Mouse (Mus musculus) activated CD4-positive, CD25-positive, alpha-beta regulatory T cell (primary cell): ENCODE measurements around the gene Gpx2. TPM values are rescaled to one million over a fixed set of nuclear protein-coding genes. Genes with fewer than 3 reads are reported as not detected.

Source experiments
- polyA plus RNA-seq, 2 experiments: library from polyadenylated mRNA; unstranded; fragments of 100-300 nt; shearing (Covaris generic); gene quantifications; one replicate each; pipeline ENCODE4 v1.2.1; 2017

Gene Gpx2
- under 1 TPM in 1 of 2 experiments, not detected in 1; 0.15 TPM for polyA plus RNA-seq

GRCm38 (mm10) chr12:76795350-76795749 lies at the start of gene Gpx2:
TSS of gene Gpx2 (minus strand) at chr12:76795554.

GRCm38 (mm10) chr12:76822651-76823041 lies 27.3 kb upstream of the Gpx2 start, which contains the start of gene Rab15:
TSS of gene Rab15 (minus strand) at chr12:76822908.

GRCm38 (mm10) chr12:76765354-76765851 lies 30.0 kb downstream of the Gpx2 start, which contains the start of the genes Churc1 and Fntb:
TSS of gene Churc1 (plus strand) at chr12:76765538.
TSS of gene Fntb (plus strand) at chr12:76765589.

Other genes with a start within 250 kb of the Gpx2 start
- gene Sptb, start 85.0 kb downstream of the Gpx2 start, polyA plus RNA-seq, result 1 to 10 TPM in 1 of 2 experiments, under 1 TPM in 1; 0.75 to 1.3 TPM
- 100 to 1,000 TPM; 144 to 179 TPM for gene Churc1, start 30.0 kb downstream of the Gpx2 start, polyA plus RNA-seq
- gene Fntb, start 30.0 kb downstream of the Gpx2 start, polyA plus RNA-seq, result 10 to 100 TPM; 12.1 to 23.3 TPM
- gene Rab15, start 27.4 kb upstream of the Gpx2 start, polyA plus RNA-seq, result under 1 TPM in 1 of 2 experiments, not detected in 1; 0.27 TPM
- gene Max, start 166.6 kb upstream of the Gpx2 start, polyA plus RNA-seq, result 100 to 1,000 TPM; 156 to 165 TPM